Mouse (Mus musculus): Measurements from ENCODE around the gene Prpf19. TPM values are rescaled to one million over a fixed set of nuclear protein-coding genes. Genes with fewer than 3 reads are reported as not detected.

Prpf19 gene
- polyA plus RNA-seq (2012; rRNA removed) (360 and 433 TPM in 2 replicates), polyA plus RNA-seq (2014; fragmentation: Nextera tagmentation; extraction: Ambion mirVana) (39.7 and 43.6 TPM in 2 replicates)

GRCm38 (mm10) chr19:10895016-10895528, at the start of gene Prpf19:
Gene Prpf19 (plus strand): TSS chr19:10895231.
- Histone ChIP-seq H3K36me3 (ENCODE audit: control insufficient read depth, insufficient read depth, low read length) (peaks cover 22% of the 10 kb centered on the region), H3K9me3 (ENCODE audit: control insufficient read depth, low read length) (no peaks in the 10 kb centered on the region), H3K27ac (replicated peaks; ENCODE audit: low read depth, low read length) (peak within 1 kb of the TSS; percentile 93), H3K4me2 (replicated peaks; ENCODE audit: low read depth, low read length, severe bottlenecking) (peak within 1 kb of the TSS; percentile 87), H3K4me1 (ENCODE audit: control insufficient read depth, insufficient read depth, low read length) (peaks cover 11% of the 10 kb centered on the region; the same call in 1 of the 2 replicates), H3K4me3 (replicated peaks; ENCODE audit: low read length) (peak within 1 kb of the TSS; percentile 95), H3K9ac (ENCODE audit: low read depth, low read length, severe bottlenecking) (peak within 1 kb of the TSS; percentile 94), H3K27me3 (ENCODE audit: control insufficient read depth, insufficient read depth, low read length) (no peaks in the 10 kb centered on the region)
- TF ChIP-seq POLR2A (IDR thresholded peaks at IDR 0.05; ENCODE audit: borderline replicate concordance, extremely low read depth, insufficient read depth, insufficient read length): peak; percentile 69; the same call in 1 of the 2 replicates
- WGBS: under 1% methylated on average over 39 of the region's 43 CpGs
- peak; percentile 96 for ATAC-seq (ENCODE audit: low FRiP score, low read depth)
- peak; percentile 98 for DNase-seq (ENCODE audit: low spot score)

DNA sequence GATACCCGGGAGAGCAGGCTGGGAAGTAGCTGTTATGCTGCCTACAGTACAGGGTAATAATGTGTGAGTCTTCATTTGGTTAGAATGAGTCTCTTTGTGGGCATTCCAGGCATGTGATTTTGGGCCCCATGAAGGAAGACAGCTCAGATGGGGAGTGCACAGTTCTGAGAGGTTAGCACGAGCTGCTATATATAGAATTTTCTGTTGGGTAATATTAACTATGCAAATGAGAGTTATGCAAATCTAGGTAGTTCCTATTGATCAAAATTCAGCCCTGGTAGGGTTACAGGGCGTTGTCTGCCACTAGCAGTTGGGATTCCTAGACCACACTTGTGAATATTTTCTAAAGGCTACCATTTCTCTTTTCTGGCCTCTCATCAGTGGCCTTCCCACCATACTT, 49.6 kb upstream of the Prpf19 start:
- H3K36me3 ChIP-seq (ENCODE audit: control insufficient read depth, insufficient read depth, low read length): no peaks in the 10 kb centered on the region
- H3K9me3 ChIP-seq (ENCODE audit: control insufficient read depth, low read length): no peaks in the 10 kb centered on the region
- no peak overlapping the region for H3K9ac ChIP-seq (ENCODE audit: low read depth, low read length, severe bottlenecking)
- no peak for TF ChIP-seq POLR2A (IDR thresholded peaks at IDR 0.05; ENCODE audit: borderline replicate concordance, extremely low read depth, insufficient read depth, insufficient read length)
- no peak overlapping the region for H3K4me2 ChIP-seq (replicated peaks; ENCODE audit: low read depth, low read length, severe bottlenecking)
- no peak overlapping the region for H3K4me3 ChIP-seq (replicated peaks; ENCODE audit: low read length)
- 82% methylated on average over 3 of the region's 3 CpGs for WGBS
- no peak for DNase-seq (ENCODE audit: low spot score)
- no peak overlapping the region for H3K27ac ChIP-seq (replicated peaks; ENCODE audit: low read depth, low read length)
- H3K27me3 ChIP-seq (ENCODE audit: control insufficient read depth, insufficient read depth, low read length): no peaks in the 10 kb centered on the region
- no peaks in the 10 kb centered on the region for H3K4me1 ChIP-seq (ENCODE audit: control insufficient read depth, insufficient read depth, low read length)
- no peak for ATAC-seq (ENCODE audit: low FRiP score, low read depth)

- no peak overlapping the region for H3K4me3 ChIP-seq (replicated peaks; ENCODE audit: low read length)
- no peak for TF ChIP-seq POLR2A (IDR thresholded peaks at IDR 0.05; ENCODE audit: borderline replicate concordance, extremely low read depth, insufficient read depth, insufficient read length)
- DNase-seq (ENCODE audit: low spot score) (no peak), ATAC-seq (ENCODE audit: low FRiP score, low read depth) (no peak)
- no peaks in the 10 kb centered on the region for H3K36me3 ChIP-seq (ENCODE audit: control insufficient read depth, insufficient read depth, low read length)
- WGBS: 70% methylated on average over 7 of the region's 7 CpGs
- no peaks in the 10 kb centered on the region for H3K4me1 ChIP-seq (ENCODE audit: control insufficient read depth, insufficient read depth, low read length)
- no peaks in the 10 kb centered on the region for H3K9me3 ChIP-seq (ENCODE audit: control insufficient read depth, low read length)
- no peak overlapping the region for H3K9ac ChIP-seq (ENCODE audit: low read depth, low read length, severe bottlenecking)
- no peak overlapping the region for H3K4me2 ChIP-seq (replicated peaks; ENCODE audit: low read depth, low read length, severe bottlenecking)
- no peak overlapping the region for H3K27ac ChIP-seq (replicated peaks; ENCODE audit: low read depth, low read length)
- no peaks in the 10 kb centered on the region for H3K27me3 ChIP-seq (ENCODE audit: control insufficient read depth, insufficient read depth, low read length)
Measured at GRCm38 (mm10) chr19:10846150-10846549, 48.9 kb upstream of the Prpf19 start.

- no peak overlapping the region for H3K4me3 ChIP-seq (replicated peaks; ENCODE audit: low read length)
- ATAC-seq (ENCODE audit: low FRiP score, low read depth): no peak
- no peak for TF ChIP-seq POLR2A (IDR thresholded peaks at IDR 0.05; ENCODE audit: borderline replicate concordance, extremely low read depth, insufficient read depth, insufficient read length)
- 66% methylated on average over 3 of the region's 3 CpGs for WGBS
- no peaks in the 10 kb centered on the region for H3K9me3 ChIP-seq (ENCODE audit: control insufficient read depth, low read length)
- no peaks in the 10 kb centered on the region for H3K36me3 ChIP-seq (ENCODE audit: control insufficient read depth, insufficient read depth, low read length)
- H3K27ac ChIP-seq (replicated peaks; ENCODE audit: low read depth, low read length): no peak overlapping the region
- H3K4me1 ChIP-seq (ENCODE audit: control insufficient read depth, insufficient read depth, low read length): no peaks in the 10 kb centered on the region
- no peak for DNase-seq (ENCODE audit: low spot score)
- no peak overlapping the region for H3K9ac ChIP-seq (ENCODE audit: low read depth, low read length, severe bottlenecking)
- no peak overlapping the region for H3K4me2 ChIP-seq (replicated peaks; ENCODE audit: low read depth, low read length, severe bottlenecking)
- H3K27me3 ChIP-seq (ENCODE audit: control insufficient read depth, insufficient read depth, low read length): no peaks in the 10 kb centered on the region
Measured at GRCm38 (mm10) chr19:10847311-10848087, 47.5 kb upstream of the Prpf19 start.

DNA sequence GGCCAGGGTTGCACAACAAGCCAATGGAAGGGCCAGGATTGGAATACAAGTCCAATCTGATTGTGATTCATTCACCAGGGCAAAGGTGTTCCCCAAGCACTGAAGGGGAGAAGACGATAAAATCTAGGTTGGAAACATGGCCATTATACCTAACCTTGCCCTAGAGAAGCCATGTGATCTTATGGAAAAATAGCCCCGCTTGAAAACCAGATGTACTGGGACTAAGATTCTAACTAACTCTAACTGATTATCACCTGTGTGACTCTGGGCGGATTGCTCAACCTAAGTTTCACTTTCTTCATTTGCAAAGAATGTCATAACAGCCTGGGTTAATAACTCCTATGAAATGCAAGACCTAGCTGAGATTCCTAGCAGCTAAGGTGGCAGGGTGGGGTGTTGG, 39.6 kb upstream of the Prpf19 start:
- Histone ChIP-seq H3K9ac (ENCODE audit: low read depth, low read length, severe bottlenecking) (no peak overlapping the region), H3K27me3 (ENCODE audit: control insufficient read depth, insufficient read depth, low read length) (no peaks in the 10 kb centered on the region), H3K4me2 (replicated peaks; ENCODE audit: low read depth, low read length, severe bottlenecking) (no peak overlapping the region), H3K36me3 (ENCODE audit: control insufficient read depth, insufficient read depth, low read length) (peaks cover 45% of the 10 kb centered on the region), H3K27ac (replicated peaks; ENCODE audit: low read depth, low read length) (no peak overlapping the region), H3K4me3 (replicated peaks; ENCODE audit: low read length) (no peak overlapping the region), H3K4me1 (ENCODE audit: control insufficient read depth, insufficient read depth, low read length) (no peaks in the 10 kb centered on the region), H3K9me3 (ENCODE audit: control insufficient read depth, low read length) (no peaks in the 10 kb centered on the region)
- 73% methylated on average over 3 of the region's 3 CpGs for WGBS
- DNase-seq (ENCODE audit: low spot score) (no peak), ATAC-seq (ENCODE audit: low FRiP score, low read depth) (no peak)
- TF ChIP-seq POLR2A (IDR thresholded peaks at IDR 0.05; ENCODE audit: borderline replicate concordance, extremely low read depth, insufficient read depth, insufficient read length): no peak

Measured in limb, embryonic 14.5 days (tissue).